In the genomic region with DNA sequence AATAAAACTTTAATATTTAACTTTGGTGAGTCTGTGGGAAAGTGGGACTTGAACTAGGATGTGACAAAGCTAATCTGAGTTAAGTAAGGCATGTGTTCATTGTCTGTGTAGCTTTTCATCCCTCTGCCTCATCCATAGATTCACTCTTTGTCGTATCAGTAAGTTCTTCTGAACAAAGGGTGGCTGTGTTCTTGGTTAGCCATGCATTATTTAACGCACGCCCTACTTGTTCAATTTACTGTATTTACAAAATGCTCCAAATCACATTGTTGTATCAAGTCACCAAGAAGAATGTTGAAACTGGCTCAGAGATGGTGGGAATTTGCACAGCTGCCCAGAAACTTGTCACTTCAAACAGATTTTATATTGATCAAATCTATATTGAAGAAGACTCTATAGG, we compare ENCODE assay signal across 32 mouse cellular contexts.
"Had no signal": no experiment of that assay in that cellular context is flagged by ENCODE, and none has a peak within 500 bp of the region (broad histone marks: within the 10 kb centered on the region; RNA-seq: fewer than 3 reads in every experiment).

No protein-coding gene starts in this region.

- H3K27me3 ChIP-seq: limb, embryonic 12.5 days; limb, embryonic 13.5 days; limb, embryonic 15.5 days; liver, embryonic 12.5 days; liver, embryonic 13.5 days; liver, embryonic 15.5 days; lung, embryonic 15.5 days; megakaryocyte, embryonic 14.5 days; midbrain, embryonic 12.5 days; midbrain, embryonic 13.5 days; midbrain, embryonic 15.5 days had no signal

- H3K4me1 ChIP-seq: limb, embryonic 10.5 days; limb, embryonic 12.5 days; limb, embryonic 13.5 days; limb, embryonic 15.5 days; liver, embryonic 12.5 days; liver, embryonic 13.5 days; liver, embryonic 15.5 days; megakaryocyte, embryonic 14.5 days; midbrain, embryonic 10.5 days; midbrain, embryonic 12.5 days; midbrain, embryonic 13.5 days; midbrain, embryonic 15.5 days had no signal

- H3K4me2 ChIP-seq: limb, embryonic 12.5 days; limb, embryonic 13.5 days; limb, embryonic 15.5 days; liver, embryonic 11.5 days; liver, embryonic 12.5 days; liver, embryonic 13.5 days; liver, embryonic 15.5 days; lung, embryonic 14.5 days; lung, embryonic 15.5 days; midbrain, embryonic 11.5 days; midbrain, embryonic 12.5 days; midbrain, embryonic 13.5 days; midbrain, embryonic 15.5 days had no signal

- H3K9me3 ChIP-seq: limb, embryonic 10.5 days; limb, embryonic 12.5 days; limb, embryonic 13.5 days; limb, embryonic 15.5 days; liver, embryonic 12.5 days; liver, embryonic 13.5 days; liver, embryonic 15.5 days; lung, embryonic 15.5 days; megakaryocyte, embryonic 14.5 days; midbrain, embryonic 10.5 days; midbrain, embryonic 12.5 days; midbrain, embryonic 13.5 days; midbrain, embryonic 15.5 days had no signal

- H3K27ac ChIP-seq: left cerebral cortex, adult 2 months; limb, embryonic 10.5 days; limb, embryonic 12.5 days; limb, embryonic 13.5 days; limb, embryonic 15.5 days; liver, embryonic 12.5 days; liver, embryonic 13.5 days; liver, embryonic 14.5 days; liver, embryonic 15.5 days; lung, embryonic 15.5 days; macrophage; midbrain, embryonic 10.5 days; midbrain, embryonic 12.5 days; midbrain, embryonic 13.5 days; midbrain, embryonic 15.5 days had no signal

- H3K36me3 ChIP-seq: limb, embryonic 10.5 days; limb, embryonic 12.5 days; limb, embryonic 13.5 days; limb, embryonic 15.5 days; liver, embryonic 12.5 days; liver, embryonic 13.5 days; liver, embryonic 15.5 days; lung, embryonic 15.5 days; midbrain, embryonic 10.5 days; midbrain, embryonic 12.5 days; midbrain, embryonic 13.5 days; midbrain, embryonic 15.5 days had no signal

- ATAC-seq: liver, embryonic 12.5 days; liver, postnatal 0 days; lung, postnatal 0 days; midbrain, embryonic 13.5 days; midbrain, embryonic 15.5 days; midbrain, embryonic 16.5 days had no signal

- DNase-seq: left cerebral cortex, postnatal 4 days; liver; liver, embryonic 13.5 days; liver, postnatal 0 days; lung, adult 18-20 months; lung, adult 2 months; lung, embryonic 14.5 days; lung, postnatal 10 days; lung, postnatal 14 days; lung, postnatal 36 days; lung, postnatal 4 days; midbrain, embryonic 14.5 days had no signal

- H3K9ac ChIP-seq: limb, embryonic 12.5 days; limb, embryonic 13.5 days; limb, embryonic 15.5 days; liver, embryonic 12.5 days; liver, embryonic 13.5 days; liver, embryonic 14.5 days; liver, embryonic 15.5 days; liver, postnatal 0 days; lung, embryonic 14.5 days; lung, embryonic 15.5 days; midbrain, embryonic 12.5 days; midbrain, embryonic 13.5 days; midbrain, embryonic 15.5 days had no signal

- H3K4me3 ChIP-seq: left cerebral cortex, adult 2 months; limb, embryonic 10.5 days; limb, embryonic 12.5 days; limb, embryonic 13.5 days; limb, embryonic 15.5 days; liver, embryonic 12.5 days; liver, embryonic 13.5 days; liver, embryonic 15.5 days; lung, embryonic 15.5 days; megakaryocyte, embryonic 14.5 days; midbrain, embryonic 10.5 days; midbrain, embryonic 12.5 days; midbrain, embryonic 13.5 days; midbrain, embryonic 15.5 days; myocyte had no signal
